Mouse (Mus musculus): ENCODE results near the gene Rgmb.
A peak's percentile ranks its signal among the peaks of the same experiment; 100 is the strongest.

Rgmb gene

GRCm38 (mm10) chr17:15815312-15816018 lies 15.4 kb downstream of the Rgmb start:
- no peak for DNase-seq (ENCODE audit: low read depth, low spot score)

DNA sequence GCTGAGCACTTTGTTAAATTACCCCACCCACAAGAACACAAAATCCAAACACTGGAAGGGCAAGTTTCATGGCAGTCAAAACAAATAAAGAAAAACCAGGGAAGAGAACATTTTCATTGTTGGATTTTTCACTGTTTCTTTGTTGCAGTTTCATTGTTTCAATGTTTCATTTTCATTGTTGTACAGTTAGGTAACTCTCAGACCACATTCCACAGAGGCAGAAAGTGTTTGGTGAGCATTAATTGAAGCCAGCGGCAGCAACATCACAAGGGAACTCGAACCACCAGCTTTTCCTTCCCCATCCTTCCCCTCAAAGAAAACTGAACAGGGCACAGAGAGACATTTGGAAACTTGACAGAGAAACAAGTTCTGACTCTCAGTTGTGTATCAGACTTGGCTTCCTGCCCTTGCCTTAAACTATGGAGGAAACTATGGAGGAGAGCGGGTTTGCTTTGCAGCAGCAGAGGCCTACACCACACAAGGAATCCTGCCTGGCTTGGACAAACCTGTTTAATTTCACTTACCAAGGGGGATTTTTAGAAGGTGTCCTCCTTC lies 17.1 kb downstream of the Rgmb start:
- no peak for DNase-seq (ENCODE audit: low read depth, low spot score)
- Histone ChIP-seq H3K36me3 (ENCODE audit: control insufficient read depth, insufficient read depth, low read length, poor library complexity, severe bottlenecking) (no peaks in the 10 kb centered on the region), H3K27me3 (ENCODE audit: control insufficient read depth, insufficient read depth, low read length, poor library complexity, severe bottlenecking) (no peaks in the 10 kb centered on the region; the same call in 1 of the 2 replicates)

More at GRCm38 (mm10) chr17:15815312-15816018, 15.4 kb downstream of the Rgmb start:
- Histone ChIP-seq H3K36me3 (ENCODE audit: control insufficient read depth, insufficient read depth, low read length, poor library complexity, severe bottlenecking) (no peaks in the 10 kb centered on the region), H3K27me3 (ENCODE audit: control insufficient read depth, insufficient read depth, low read length, poor library complexity, severe bottlenecking) (no peaks in the 10 kb centered on the region)

GRCm38 (mm10) chr17:15812136-15812778 lies 18.6 kb downstream of the Rgmb start:
- Histone ChIP-seq H3K36me3 (ENCODE audit: control insufficient read depth, insufficient read depth, low read length, poor library complexity, severe bottlenecking) (no peaks in the 10 kb centered on the region), H3K27me3 (ENCODE audit: control insufficient read depth, insufficient read depth, low read length, poor library complexity, severe bottlenecking) (no peaks in the 10 kb centered on the region; the same call in 1 of the 2 replicates)
- DNase-seq (ENCODE audit: low read depth, low spot score), result no peak

GRCm38 (mm10) chr17:15809949-15810348 lies 20.9 kb downstream of the Rgmb start:
- no peaks in the 10 kb centered on the region for H3K36me3 ChIP-seq (ENCODE audit: control insufficient read depth, insufficient read depth, low read length, poor library complexity, severe bottlenecking)
- DNase-seq (ENCODE audit: low read depth, low spot score), result no peak
- no peaks in the 10 kb centered on the region; the same call in 1 of the 2 replicates for H3K27me3 ChIP-seq (ENCODE audit: control insufficient read depth, insufficient read depth, low read length, poor library complexity, severe bottlenecking)

- no peaks in the 10 kb centered on the region for H3K36me3 ChIP-seq (ENCODE audit: control insufficient read depth, insufficient read depth, low read length, poor library complexity, severe bottlenecking)
- no peak for DNase-seq (ENCODE audit: low read depth, low spot score)
- H3K27me3 ChIP-seq (ENCODE audit: control insufficient read depth, insufficient read depth, low read length, poor library complexity, severe bottlenecking), result no peaks in the 10 kb centered on the region; the same call in 1 of the 2 replicates
These were observed 22.1 kb downstream of the Rgmb start for GRCm38 (mm10) chr17:15808468-15809374.

DNA sequence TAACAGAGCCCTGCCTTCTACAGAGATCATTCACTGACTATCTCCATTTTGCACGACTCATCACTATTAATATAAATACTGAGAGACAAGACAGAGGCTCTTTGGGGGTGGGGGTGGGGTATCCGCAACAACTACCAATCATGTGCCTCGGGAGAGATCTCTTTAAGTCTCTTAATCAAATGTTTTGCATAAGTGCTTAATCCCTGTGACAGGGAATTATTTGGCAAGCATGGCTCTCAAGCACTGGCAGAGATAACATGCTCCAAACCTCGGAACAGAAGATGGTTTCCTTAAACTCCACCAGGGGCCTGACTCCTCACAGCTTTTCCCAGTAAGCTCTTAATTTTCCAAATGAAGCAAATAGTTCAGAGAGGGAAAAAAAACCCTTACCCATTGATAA lies 22.8 kb downstream of the Rgmb start:
- Histone ChIP-seq H3K36me3 (ENCODE audit: control insufficient read depth, insufficient read depth, low read length, poor library complexity, severe bottlenecking) (no peaks in the 10 kb centered on the region), H3K27me3 (ENCODE audit: control insufficient read depth, insufficient read depth, low read length, poor library complexity, severe bottlenecking) (no peaks in the 10 kb centered on the region; the same call in 1 of the 2 replicates)
- no peak for DNase-seq (ENCODE audit: low read depth, low spot score)

- no peaks in the 10 kb centered on the region for H3K36me3 ChIP-seq (ENCODE audit: control insufficient read depth, insufficient read depth, low read length, poor library complexity, severe bottlenecking)
- DNase-seq (ENCODE audit: low read depth, low spot score), result no peak
- H3K27me3 ChIP-seq (ENCODE audit: control insufficient read depth, insufficient read depth, low read length, poor library complexity, severe bottlenecking), result no peaks in the 10 kb centered on the region; the same call in 1 of the 2 replicates
These were observed 23.4 kb downstream of the Rgmb start for GRCm38 (mm10) chr17:15807295-15807984.

GRCm38 (mm10) chr17:15804008-15804812 lies 26.6 kb downstream of the Rgmb start:
- DNase-seq (ENCODE audit: low read depth, low spot score), result peak; percentile 48
- H3K27me3 ChIP-seq (ENCODE audit: control insufficient read depth, insufficient read depth, low read length, poor library complexity, severe bottlenecking), result no peaks in the 10 kb centered on the region
- no peaks in the 10 kb centered on the region for H3K36me3 ChIP-seq (ENCODE audit: control insufficient read depth, insufficient read depth, low read length, poor library complexity, severe bottlenecking)

DNA sequence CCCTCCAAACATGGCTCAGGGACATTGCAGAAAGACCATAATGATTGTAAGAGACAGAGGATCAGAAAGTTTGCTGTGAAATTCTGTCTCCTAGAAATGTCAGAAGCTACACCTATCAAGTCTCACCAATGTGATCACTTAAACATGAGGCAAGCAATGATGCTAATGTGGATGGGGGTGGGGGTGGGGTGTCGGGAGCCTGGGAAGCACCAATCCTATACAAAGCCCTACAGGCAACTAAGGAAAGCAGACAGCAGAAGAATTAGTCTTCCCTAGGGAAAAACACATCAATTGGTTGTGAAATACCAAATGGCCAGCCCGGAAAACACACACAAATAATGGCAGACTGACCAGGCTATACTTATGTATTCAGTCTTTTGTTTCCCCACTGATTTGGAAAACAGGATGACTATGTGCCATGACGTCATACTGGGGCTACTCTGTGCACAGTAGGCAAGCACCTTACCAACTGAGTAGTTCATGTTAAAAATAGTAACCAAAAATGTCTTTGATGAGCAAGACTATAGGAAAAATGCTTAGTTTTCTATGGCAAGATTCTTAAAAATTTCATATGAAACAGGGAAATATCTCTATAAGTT lies 31.5 kb downstream of the Rgmb start:
- H3K36me3 ChIP-seq (ENCODE audit: control insufficient read depth, insufficient read depth, low read length, poor library complexity, severe bottlenecking), result no peaks in the 10 kb centered on the region
- H3K27me3 ChIP-seq (ENCODE audit: control insufficient read depth, insufficient read depth, low read length, poor library complexity, severe bottlenecking), result no peaks in the 10 kb centered on the region
- DNase-seq (ENCODE audit: low read depth, low spot score), result no peak

- DNase-seq (ENCODE audit: low read depth, low spot score), result no peak
- Histone ChIP-seq H3K27me3 (ENCODE audit: control insufficient read depth, insufficient read depth, low read length, poor library complexity, severe bottlenecking) (no peaks in the 10 kb centered on the region), H3K36me3 (ENCODE audit: control insufficient read depth, insufficient read depth, low read length, poor library complexity, severe bottlenecking) (no peaks in the 10 kb centered on the region)
These were observed 40.1 kb downstream of the Rgmb start for GRCm38 (mm10) chr17:15790716-15791115.

DNA sequence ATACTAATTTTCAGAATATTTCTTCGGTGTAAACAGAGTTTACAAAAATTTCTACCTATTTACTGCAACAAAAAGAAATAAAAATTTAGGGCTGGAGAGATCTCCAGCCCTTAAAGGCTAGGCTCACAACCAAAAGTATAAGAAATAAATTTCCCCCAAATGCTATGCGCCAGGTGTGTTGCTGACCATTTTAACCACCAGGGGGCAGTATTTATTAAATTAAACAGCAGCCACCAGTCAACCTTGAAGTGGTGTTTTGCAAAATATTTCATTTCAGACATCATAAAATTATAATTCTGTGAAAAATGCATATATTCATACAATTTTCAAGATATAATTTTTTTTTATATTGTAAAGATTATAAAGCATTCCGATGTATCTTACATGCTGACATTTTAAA lies 43.8 kb downstream of the Rgmb start:
- peak; percentile 65 for DNase-seq (ENCODE audit: low read depth, low spot score)
- Histone ChIP-seq H3K27me3 (ENCODE audit: control insufficient read depth, insufficient read depth, low read length, poor library complexity, severe bottlenecking) (no peaks in the 10 kb centered on the region), H3K36me3 (ENCODE audit: control insufficient read depth, insufficient read depth, low read length, poor library complexity, severe bottlenecking) (no peaks in the 10 kb centered on the region)

- no peaks in the 10 kb centered on the region for H3K36me3 ChIP-seq (ENCODE audit: control insufficient read depth, insufficient read depth, low read length, poor library complexity, severe bottlenecking)
- no peaks in the 10 kb centered on the region for H3K27me3 ChIP-seq (ENCODE audit: control insufficient read depth, insufficient read depth, low read length, poor library complexity, severe bottlenecking)
- DNase-seq (ENCODE audit: low read depth, low spot score), result peak; percentile 78
These were observed 52.9 kb downstream of the Rgmb start for GRCm38 (mm10) chr17:15777979-15778378.

GRCm38 (mm10) chr17:15776349-15776748 lies 54.5 kb downstream of the Rgmb start:
- H3K36me3 ChIP-seq (ENCODE audit: control insufficient read depth, insufficient read depth, low read length, poor library complexity, severe bottlenecking), result no peaks in the 10 kb centered on the region
- no peak for DNase-seq (ENCODE audit: low read depth, low spot score)

More at GRCm38 (mm10) chr17:15776349-15776748, 54.5 kb downstream of the Rgmb start:
- H3K27me3 ChIP-seq (ENCODE audit: control insufficient read depth, insufficient read depth, low read length, poor library complexity, severe bottlenecking), result no peaks in the 10 kb centered on the region

Data from splenic B cell, adult 2 months (primary cell).